Mouse (Mus musculus) testis, adult 2 months (tissue): ENCODE results near the gene Wfdc17.

Experiments used
- CTCF ChIP-seq: fragments of 200-500 bp; IDR thresholded peaks from 2 replicates; pipeline ENCODE4 v1.5.1; 2012; ENCODE audit warnings: low read depth, mild to moderate bottlenecking, inconsistent platforms, low read length, moderate library complexity; ENCODE audit not compliant: control insufficient read depth, insufficient read depth, insufficient replicate concordance
- POLR2A ChIP-seq: fragments of 200-500 bp; IDR thresholded peaks from 2 replicates; pipeline ENCODE4 v1.6.1; 2012; ENCODE audit warnings: low read depth, mild to moderate bottlenecking, inconsistent platforms, low read length, moderate library complexity; ENCODE audit not compliant: control insufficient read depth

DNA sequence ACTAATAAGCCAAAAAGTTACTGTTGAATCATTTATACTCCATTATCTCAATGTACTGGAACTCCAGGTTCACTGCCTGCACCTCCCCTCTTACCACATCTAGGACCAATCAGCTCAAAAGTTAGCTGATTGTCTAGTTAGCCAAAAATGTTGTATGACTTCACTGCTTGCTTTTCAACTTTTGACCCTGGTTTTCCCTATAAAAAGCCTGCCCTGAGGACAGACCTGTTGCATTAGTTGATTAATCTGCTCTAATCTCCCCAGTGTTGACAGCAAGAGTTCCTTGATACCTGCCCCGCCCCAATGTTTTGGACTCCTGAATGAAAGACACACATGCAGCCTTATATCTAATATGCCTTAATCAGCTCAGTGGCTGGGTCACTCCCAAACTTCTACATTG, 27.3 kb downstream of the Wfdc17 start:
- no peak for TF ChIP-seq POLR2A
- no peak for TF ChIP-seq CTCF
